Mouse (Mus musculus) left cerebral cortex, postnatal 4 days (tissue): ENCODE measurements at regions not wholly inside any gene's neighbourhood (a gene's known extent, or its start where the extent isn't known, plus 50 kb on each side); places are given as distances from the start of the nearest gene placed in this dataset.

Experiments
- DNase-seq: peaks from one replicate; pipeline ENCODE4 v3.0.0-alpha.2; 2022
- intact Hi-C: fragments of 180-260 bp; cut with DNase I; formaldehyde crosslinking; loops from one replicate; pipeline ENCODE4 v1.15.1; 2025

GRCm38 (mm10) chr15:62798731-62799130 is 1046.2 kb downstream of the Gsdmc2 start:
- DNase-seq = no peak
- intact Hi-C loops = no loop called here

- DNase-seq = no peak
- intact Hi-C loops = no loop called here
These were observed 1051.4 kb downstream of the Gsdmc2 start for GRCm38 (mm10) chr15:62793569-62793968.

GRCm38 (mm10) chr15:62792084-62792483 is 1052.9 kb downstream of the Gsdmc2 start:
- intact Hi-C loops = no loop called here
- no peak for DNase-seq

- DNase-seq = no peak
- intact Hi-C loops = no loop called here
These were observed 1057.2 kb downstream of the Gsdmc2 start for GRCm38 (mm10) chr15:62787753-62788152.

GRCm38 (mm10) chr15:62786315-62786714 is 1058.7 kb downstream of the Gsdmc2 start:
- DNase-seq = no peak
- intact Hi-C loops = no loop called here

GRCm38 (mm10) chr15:62784456-62785139 is 1060.4 kb downstream of the Gsdmc2 start:
- no peak for DNase-seq
- intact Hi-C loops = no loop called here

- intact Hi-C loops = no loop called here
- no peak for DNase-seq
These were observed 1066.1 kb downstream of the Gsdmc2 start for GRCm38 (mm10) chr15:62778899-62779298.

- DNase-seq = no peak
- intact Hi-C loops = no loop called here
These were observed 1092.3 kb downstream of the Gsdmc2 start for GRCm38 (mm10) chr15:62752686-62753085.

- intact Hi-C loops = no loop called here
These were observed 1101.1 kb downstream of the Gsdmc2 start for GRCm38 (mm10) chr15:62743879-62744278.

GRCm38 (mm10) chr15:62740746-62741145 is 1104.2 kb downstream of the Gsdmc2 start:
- intact Hi-C loops = no loop called here

More at GRCm38 (mm10) chr15:62743879-62744278, 1101.1 kb downstream of the Gsdmc2 start:
- no peak for DNase-seq

GRCm38 (mm10) chr15:62735334-62735733 is 1109.6 kb downstream of the Gsdmc2 start:
- DNase-seq = no peak
- intact Hi-C loops = no loop called here

More at GRCm38 (mm10) chr15:62740746-62741145, 1104.2 kb downstream of the Gsdmc2 start:
- no peak for DNase-seq

- intact Hi-C loops = no loop called here
- DNase-seq = no peak
These were observed 1110.1 kb downstream of the Gsdmc2 start for GRCm38 (mm10) chr15:62734900-62735299.

- no peak for DNase-seq
- intact Hi-C loops = no loop called here
These were observed 1114.5 kb downstream of the Gsdmc2 start for GRCm38 (mm10) chr15:62730524-62730923.

- DNase-seq = no peak
- intact Hi-C loops = no loop called here
These were observed 1130.7 kb downstream of the Gsdmc2 start for GRCm38 (mm10) chr15:62714265-62714664.

GRCm38 (mm10) chr15:62712543-62713131 is 1132.3 kb downstream of the Gsdmc2 start:
- intact Hi-C loops = no loop called here
- no peak for DNase-seq

GRCm38 (mm10) chr15:62712060-62712542 is 1132.9 kb downstream of the Gsdmc2 start:
- DNase-seq = no peak
- intact Hi-C loops = no loop called here

- DNase-seq = peak; percentile 69
- intact Hi-C loops = no loop called here
These were observed 1135.4 kb downstream of the Gsdmc2 start for GRCm38 (mm10) chr15:62709546-62709945.

GRCm38 (mm10) chr15:62698559-62698958 is 1146.4 kb downstream of the Gsdmc2 start:
- intact Hi-C loops = no loop called here
- no peak for DNase-seq

- intact Hi-C loops = no loop called here
- no peak for DNase-seq
These were observed 1150.2 kb downstream of the Gsdmc2 start for GRCm38 (mm10) chr15:62694734-62695133.

GRCm38 (mm10) chr15:62693671-62694070 is 1151.3 kb downstream of the Gsdmc2 start:
- no peak for DNase-seq
- intact Hi-C loops = no loop called here

GRCm38 (mm10) chr15:62673410-62673809 is 1171.6 kb downstream of the Gsdmc2 start:
- intact Hi-C loops = no loop called here
- DNase-seq = peak; percentile 48

- no peak for DNase-seq
- intact Hi-C loops = no loop called here
These were observed 1175.0 kb downstream of the Gsdmc2 start for GRCm38 (mm10) chr15:62670026-62670425.
